Mouse (Mus musculus) embryonic stem cell, embryonic (primary cell): Measurements from ENCODE around the gene Sh2d6.

Experiments
- CTCF ChIA-PET, 4 experiments: fragments of 300-600 bp in 2 of 4; fragments of 350-600 bp in 2 of 4; sonication (Branson Sonifier 250); formaldehyde crosslinking; loops; one replicate each; lab custom pipeline; 2022; ENCODE audit warnings: inconsistent platforms in 2 of 4; lab: Charles Lee
- POLR2A ChIA-PET, 4 experiments: fragments of 300-600 bp in 2 of 4; fragments of 350-600 bp in 2 of 4; sonication (Branson Sonifier 250); formaldehyde crosslinking; loops; one replicate each; lab custom pipeline; 2022; ENCODE audit warnings: antibody characterized with exemption in 4 of 4, inconsistent platforms in 1 of 4; lab: Charles Lee

Sh2d6 gene

DNA sequence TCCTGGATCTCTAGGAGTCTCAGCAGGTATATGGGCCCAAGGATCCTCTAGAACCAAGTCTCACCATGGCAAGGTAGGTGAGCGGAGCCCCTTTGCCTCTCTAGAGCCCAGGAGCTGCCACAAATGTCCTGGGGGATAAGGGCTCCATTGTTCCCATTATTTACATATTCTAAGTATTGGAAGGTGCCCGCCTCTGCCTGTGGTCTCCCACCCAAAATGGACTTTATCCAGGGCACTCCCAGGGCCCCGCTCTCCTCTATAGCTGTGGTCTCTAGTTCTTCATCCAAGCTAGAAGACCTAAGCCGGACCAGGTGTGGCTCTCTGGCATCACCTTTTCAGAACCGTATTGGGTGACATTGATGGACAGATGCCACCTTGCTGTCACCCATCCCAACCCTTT lies at the start of gene Sh2d6:
TSS of gene Sh2d6 (minus strand) at position 101 of the 400 bp plus-strand sequence.
- ChIA-PET POLR2A (interaction anchor here in 1 of 4 experiments (0.6 to 3.5 kb wide), 6 partner anchors 8 to 505 kb away, joined by 3 to 28 read pairs (median 5); partner anchors contain the start of gene Mat2a), CTCF (interaction anchor here in 2 of 4 experiments (0.7 to 0.9 kb wide), 2 partner anchors 13 to 103 kb away, joined by 3 read pairs; no protein-coding TSS in a partner anchor)

DNA sequence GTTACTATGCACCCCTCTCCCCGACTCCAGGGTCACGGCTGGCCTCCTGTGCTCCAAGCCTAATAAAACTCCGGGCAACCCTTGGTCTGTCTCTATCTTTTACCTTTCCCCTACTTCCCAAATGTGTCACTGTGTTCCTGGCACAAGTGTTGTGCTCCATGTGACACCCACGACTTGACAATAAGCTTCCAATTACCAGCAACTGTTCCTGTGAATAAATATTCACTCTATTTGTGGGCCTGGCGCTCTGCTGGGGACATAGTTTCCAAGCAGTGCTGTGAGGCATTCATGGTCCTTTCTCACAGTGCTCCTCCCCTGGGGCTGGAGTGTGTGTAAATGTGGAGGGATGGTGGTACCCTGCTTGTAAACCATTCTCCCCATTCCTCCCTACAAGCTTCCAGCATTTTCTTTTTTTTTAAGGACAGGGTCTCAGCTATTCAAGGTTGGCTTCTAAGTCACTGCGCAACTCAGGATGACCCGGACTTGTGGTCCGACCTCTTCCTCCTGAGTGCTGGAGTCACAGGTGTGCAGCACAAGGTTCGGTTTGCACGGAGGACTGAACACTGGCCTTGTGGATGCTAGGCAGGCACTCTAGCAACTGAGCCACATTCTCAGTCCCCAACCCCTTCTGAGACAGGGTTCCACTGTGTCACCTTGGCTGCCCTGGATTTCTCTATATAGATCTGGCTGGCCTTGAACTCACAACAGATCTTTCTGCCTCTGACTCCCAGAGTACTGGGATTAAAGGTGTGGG lies 49.3 kb upstream of the Sh2d6 start:
- ChIA-PET CTCF (interaction anchor here in 1 of 4 experiments (0.5 to 1.5 kb wide), 2 partner anchors 30 to 35 kb away, joined by 3 to 4 read pairs; no protein-coding TSS in a partner anchor), POLR2A (interaction anchor here in 1 of 4 experiments (0.5 kb wide), 1 partner anchor 174 kb away, joined by 3 read pairs; no protein-coding TSS in a partner anchor)

DNA sequence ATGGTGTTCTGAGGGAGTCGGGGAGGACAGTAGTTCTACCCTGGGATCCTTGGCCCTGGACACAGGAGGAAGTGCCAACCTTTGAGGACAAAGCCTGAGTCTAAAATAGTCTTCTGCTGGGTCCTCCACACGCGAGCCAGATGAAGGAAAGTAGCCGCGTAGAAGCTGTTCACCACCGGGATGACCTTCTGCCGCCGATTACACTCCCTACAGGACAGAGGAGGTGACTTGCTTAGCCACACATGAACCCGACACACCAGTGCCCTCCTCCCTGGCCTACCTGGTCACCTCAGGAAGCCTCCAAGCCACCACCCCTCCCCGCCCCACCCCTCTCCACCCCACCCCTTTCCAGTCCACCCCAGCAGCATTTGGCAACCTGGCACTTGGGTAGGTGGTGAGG lies 47.2 kb upstream of the Sh2d6 start:
- ChIA-PET POLR2A (interaction anchor here in 2 of 4 experiments (0.6 to 1.5 kb wide), 3 partner anchors 9 to 1160 kb away, joined by 3 read pairs; no protein-coding TSS in a partner anchor), CTCF (interaction anchor here in 1 of 4 experiments (0.6 kb wide), 1 partner anchor 10 kb away, joined by 11 read pairs; no protein-coding TSS in a partner anchor)

DNA sequence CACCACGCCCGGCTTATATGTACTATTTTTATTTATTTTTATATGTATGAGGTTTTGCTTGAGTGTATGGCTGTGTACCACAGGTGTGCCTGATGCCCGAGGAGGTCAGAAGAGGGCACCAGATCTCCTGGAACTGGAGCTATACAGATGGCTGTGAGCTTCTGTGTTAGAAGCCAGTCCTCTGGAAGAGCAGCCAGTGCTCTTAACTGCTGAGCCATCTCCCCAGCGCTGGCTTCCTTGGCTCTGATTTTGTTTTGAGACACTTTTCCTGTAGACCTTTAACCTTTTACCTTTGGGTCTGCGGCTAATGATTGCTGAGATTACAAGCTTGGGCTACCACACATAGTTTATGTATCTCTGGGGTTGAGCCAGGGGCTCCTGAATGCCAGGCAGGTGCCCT lies 46.0 kb upstream of the Sh2d6 start:
- CTCF ChIA-PET = interaction anchor here in 3 of 4 experiments (0.6 to 1.1 kb wide), 10 partner anchors 18 to 261 kb away, joined by 3 to 5 read pairs (median 3); no protein-coding TSS in a partner anchor
- POLR2A ChIA-PET = interaction anchor here in 2 of 4 experiments (0.8 to 1.5 kb wide), 6 partner anchors 10 to 138 kb away, joined by 3 to 5 read pairs (median 3); partner anchors contain the start of gene Mat2a (in 1 of the 2)

DNA sequence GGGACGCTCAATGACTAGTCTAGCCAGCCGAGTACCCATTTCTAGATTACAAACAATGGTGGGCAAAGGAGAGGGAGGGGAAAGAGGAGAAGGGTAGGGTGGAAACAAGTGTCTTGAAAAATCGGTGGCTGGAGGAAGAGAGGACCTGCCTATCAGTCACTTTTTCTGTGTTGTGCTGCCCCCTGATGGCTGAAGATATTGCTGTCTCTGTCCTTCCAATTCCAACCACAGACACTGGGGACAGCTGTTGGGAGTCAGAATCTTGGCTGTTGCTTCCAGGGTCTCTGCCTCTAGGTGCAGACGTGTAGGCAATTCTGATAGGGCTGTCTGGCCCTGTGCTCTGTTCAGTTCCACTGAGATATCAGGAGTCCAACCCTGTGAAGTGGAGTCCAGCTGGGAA lies 44.5 kb upstream of the Sh2d6 start:
- CTCF ChIA-PET = interaction anchor here (0.6 to 1.7 kb wide), 22 partner anchors 8 to 263 kb away, joined by 3 to 15 read pairs (median 3); no protein-coding TSS in a partner anchor
- POLR2A ChIA-PET = interaction anchor here in 3 of 4 experiments (0.8 to 1.9 kb wide), 7 partner anchors 31 to 141 kb away, joined by 3 to 9 read pairs (median 5); partner anchors contain the start of gene Mat2a (in 1 of the 3)

DNA sequence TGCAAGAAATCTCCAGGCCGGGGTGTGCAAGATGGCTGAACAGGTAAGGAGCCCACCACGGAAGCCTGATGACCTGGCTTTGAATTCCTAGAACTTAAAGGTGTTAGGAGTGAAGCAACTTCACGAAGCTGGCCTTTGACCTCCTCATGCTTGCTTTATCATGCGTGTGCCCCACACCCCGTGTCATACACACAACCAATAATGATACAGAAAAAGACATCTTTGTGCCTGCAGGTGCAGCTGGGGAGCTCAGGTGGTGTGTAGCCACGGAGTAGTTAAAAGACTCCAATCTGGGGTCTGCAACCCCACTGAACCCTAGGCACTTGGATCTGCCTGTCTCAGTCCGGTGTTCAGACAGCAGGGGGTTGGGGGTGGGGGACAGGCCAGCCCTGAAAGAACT lies 44.0 kb upstream of the Sh2d6 start:
- POLR2A ChIA-PET = interaction anchor here in 3 of 4 experiments (0.6 to 1.9 kb wide), 8 partner anchors 30 to 424 kb away, joined by 3 to 9 read pairs (median 5); partner anchors contain the start of gene Mat2a (in 1 of the 3)
- CTCF ChIA-PET = interaction anchor here in 3 of 4 experiments (0.6 to 1.7 kb wide), 12 partner anchors 12 to 160 kb away, joined by 3 to 15 read pairs (median 3); no protein-coding TSS in a partner anchor

DNA sequence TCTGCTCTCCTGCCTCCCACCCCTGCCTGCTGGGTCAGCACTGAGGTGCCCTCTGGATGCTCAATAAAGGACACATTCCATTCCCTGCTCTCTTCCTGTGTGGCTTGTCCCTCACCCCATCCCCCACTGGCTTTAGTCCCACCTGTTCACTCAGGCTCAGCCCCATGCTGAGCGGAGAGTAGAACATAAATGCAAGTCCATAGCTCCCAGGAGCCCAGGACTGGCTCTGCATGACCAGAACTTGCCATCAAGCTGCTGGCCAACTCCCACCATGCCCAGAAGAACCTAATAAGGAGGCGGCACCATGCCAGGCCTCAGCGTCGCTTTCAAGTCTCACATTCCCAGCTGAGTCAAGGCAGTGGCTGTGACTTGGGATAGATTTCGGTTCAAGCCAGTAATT lies 41.4 kb upstream of the Sh2d6 start:
- ChIA-PET CTCF (interaction anchor here in 2 of 4 experiments (0.6 to 2.4 kb wide), 7 partner anchors 28 to 253 kb away, joined by 3 to 15 read pairs (median 4); no protein-coding TSS in a partner anchor), POLR2A (interaction anchor here in 3 of 4 experiments (0.6 to 2.1 kb wide), 8 partner anchors 13 to 167 kb away, joined by 3 to 11 read pairs (median 4); partner anchors contain the start of genes Elmod3 (in 1 of the 3), Ggcx (in 1 of the 3), Mat2a (in 1 of the 3) and Retsat (in 1 of the 3))

DNA sequence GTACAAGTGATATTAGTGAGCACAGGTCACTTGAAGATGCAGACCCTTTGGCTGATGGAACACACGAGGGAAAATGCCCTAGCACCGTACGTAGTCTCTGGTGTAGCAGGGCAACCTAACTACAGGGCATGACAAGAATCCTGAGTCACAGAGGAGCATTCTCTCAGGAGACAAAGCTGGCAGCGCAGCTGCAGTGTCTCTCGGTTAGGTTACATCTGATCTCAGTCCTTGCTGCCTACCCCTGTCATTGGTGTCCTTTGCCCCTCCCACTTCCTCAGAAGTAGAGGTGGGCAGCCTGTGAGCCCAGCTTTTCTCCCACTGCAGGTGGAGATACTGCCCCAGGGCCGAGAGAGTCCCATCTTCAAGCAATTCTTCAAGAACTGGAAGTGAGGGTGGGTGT lies 41.0 kb upstream of the Sh2d6 start:
- CTCF ChIA-PET = interaction anchor here in 1 of 4 experiments (0.8 to 2.4 kb wide), 3 partner anchors 27 to 253 kb away, joined by 3 to 7 read pairs (median 3); no protein-coding TSS in a partner anchor
- POLR2A ChIA-PET = interaction anchor here in 3 of 4 experiments (0.6 to 2.1 kb wide), 9 partner anchors 13 to 263 kb away, joined by 3 to 11 read pairs (median 4); partner anchors contain the start of genes Elmod3 (in 1 of the 3), Ggcx (in 1 of the 3), Mat2a (in 1 of the 3) and Retsat (in 1 of the 3)

DNA sequence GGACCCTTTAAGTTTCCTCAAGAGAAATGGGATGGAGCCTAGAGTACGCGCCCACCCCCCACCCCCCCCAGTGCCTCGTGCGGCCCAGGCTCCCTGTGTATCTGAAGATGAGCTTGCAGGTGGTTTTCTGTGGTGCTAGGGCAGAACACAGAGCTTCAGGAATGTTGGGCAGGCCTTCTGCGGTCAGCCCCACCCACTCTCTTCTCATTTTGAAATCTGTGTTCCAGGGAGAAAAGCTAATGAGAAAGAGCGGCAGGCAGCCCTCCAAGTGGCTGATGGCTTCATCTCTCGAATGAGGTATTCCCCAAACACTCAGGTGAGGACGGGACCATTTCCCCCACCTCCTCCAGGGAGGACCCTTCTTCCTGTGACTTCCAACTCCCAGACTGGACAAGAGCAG lies 39.3 kb upstream of the Sh2d6 start:
- POLR2A ChIA-PET = interaction anchor here (0.7 to 3.0 kb wide), 16 partner anchors 8 to 266 kb away, joined by 3 to 16 read pairs (median 4); partner anchors contain the start of genes Mat2a (in 2 of the 4), Capg (in 1 of the 4) and Ggcx (in 1 of the 4)
- CTCF ChIA-PET = interaction anchor here (0.6 to 3.0 kb wide), 7 partner anchors 25 to 1748 kb away, joined by 3 to 14 read pairs (median 5); no protein-coding TSS in a partner anchor

DNA sequence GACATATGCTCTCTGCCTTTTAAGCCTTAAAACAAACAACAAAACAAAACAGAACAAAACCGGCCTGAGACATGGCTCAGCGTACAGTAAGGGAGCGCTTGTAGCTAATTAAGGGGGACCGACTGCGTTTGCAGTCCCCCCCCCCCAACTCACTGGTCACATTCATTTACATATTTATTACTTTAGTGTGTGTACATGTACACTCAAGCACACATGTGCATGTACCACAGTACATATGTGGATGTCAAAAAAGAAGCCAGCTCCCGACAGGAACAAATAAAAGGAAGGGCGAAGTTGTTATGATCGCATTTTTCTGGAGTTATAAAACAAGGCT lies 31.5 kb upstream of the Sh2d6 start:
- CTCF ChIA-PET = interaction anchor here in 3 of 4 experiments (0.5 to 1.3 kb wide), 7 partner anchors 12 to 225 kb away, joined by 3 to 5 read pairs (median 3); no protein-coding TSS in a partner anchor
- POLR2A ChIA-PET = interaction anchor here (0.6 to 1.9 kb wide), 10 partner anchors 8 to 248 kb away, joined by 3 to 13 read pairs (median 4); partner anchors contain the start of gene Mat2a (in 2 of the 4)

DNA sequence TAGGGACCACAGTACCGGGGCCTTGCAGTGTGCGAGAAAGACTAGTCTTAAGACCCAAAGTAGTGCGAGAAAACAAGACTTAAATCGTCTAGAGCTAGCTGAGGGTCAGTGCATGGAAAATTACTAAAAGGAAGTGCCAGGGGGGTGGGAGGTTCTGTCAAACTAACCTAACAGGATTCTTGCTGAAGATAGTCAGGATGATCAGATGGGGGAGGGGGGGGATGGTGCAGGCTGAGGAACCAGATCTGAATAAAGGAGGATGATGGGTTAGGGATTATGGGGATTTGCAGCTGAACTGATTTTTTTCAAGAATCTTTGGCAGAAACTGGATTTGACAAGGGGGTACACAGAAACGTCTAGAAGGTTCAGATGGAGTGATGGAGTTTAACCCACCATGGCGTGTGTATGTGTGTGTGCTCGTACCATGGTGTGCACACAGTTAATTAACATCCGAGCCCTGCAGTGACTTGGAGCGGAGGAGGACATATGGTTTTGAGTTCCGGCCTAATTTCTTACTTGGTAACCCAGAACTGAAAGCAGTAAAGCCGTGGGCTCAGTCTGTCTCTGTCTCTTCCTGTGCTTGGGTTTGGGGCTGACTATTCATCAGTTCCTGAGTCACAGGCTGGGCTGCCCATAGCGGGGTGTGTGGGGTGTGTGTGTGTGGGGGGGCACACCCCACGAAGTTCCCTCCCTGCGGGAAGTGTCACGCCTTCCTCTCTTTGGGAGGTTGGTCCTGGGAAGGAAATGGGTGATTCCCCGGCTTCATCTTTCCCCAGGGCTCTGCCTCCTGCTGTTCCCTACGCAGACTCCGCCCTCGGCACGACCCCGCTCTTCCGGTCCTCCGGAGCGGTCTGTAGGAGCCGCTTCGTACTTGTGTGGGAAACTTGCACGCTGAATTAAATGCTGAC lies 30.9 kb upstream of the Sh2d6 start:
- CTCF ChIA-PET = interaction anchor here in 3 of 4 experiments (0.6 to 1.3 kb wide), 5 partner anchors 11 to 441 kb away, joined by 3 to 8 read pairs (median 4); no protein-coding TSS in a partner anchor
- POLR2A ChIA-PET = interaction anchor here (0.5 to 5.5 kb wide), 15 partner anchors 8 to 249 kb away, joined by 3 to 32 read pairs (median 6); partner anchors contain the start of genes Mat2a (in 2 of the 4) and Vamp5 (in 1 of the 4)

DNA sequence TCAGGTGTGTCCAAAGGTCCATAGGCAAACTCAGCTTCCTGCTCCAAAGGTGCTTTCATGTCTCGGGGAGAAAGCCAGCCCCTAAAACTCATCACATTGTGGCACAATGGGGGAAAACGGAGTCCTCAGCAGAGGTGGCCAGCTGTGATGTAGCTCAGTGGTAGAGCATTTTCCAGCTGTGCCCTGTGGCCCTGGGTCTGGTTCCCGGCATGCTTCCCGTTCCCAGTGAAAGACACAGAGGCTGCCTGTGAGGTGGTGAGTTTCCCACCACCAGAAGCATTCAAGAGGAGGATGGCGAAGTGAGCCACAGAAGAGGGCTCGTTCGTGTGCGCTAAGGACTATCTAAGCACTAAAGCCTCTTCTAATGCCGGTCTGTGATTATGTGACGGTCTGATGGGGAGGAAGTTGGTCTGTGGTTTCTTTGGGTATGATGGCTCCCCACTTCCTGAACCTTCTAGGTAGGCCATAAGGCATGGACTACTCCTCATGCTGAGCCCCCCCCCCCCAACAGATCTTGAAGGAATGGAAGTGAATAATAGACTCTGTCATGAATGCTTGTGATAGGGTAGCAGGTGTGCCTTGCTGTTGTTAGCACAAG lies 29.1 kb upstream of the Sh2d6 start:
- POLR2A ChIA-PET = interaction anchor here in 2 of 4 experiments (0.6 to 5.5 kb wide), 13 partner anchors 10 to 818 kb away, joined by 3 to 32 read pairs (median 5); partner anchors contain the start of genes Mat2a (in 2 of the 2) and Tcf7l1 (in 1 of the 2)
- CTCF ChIA-PET = interaction anchor here in 2 of 4 experiments (0.6 to 3.1 kb wide), 4 partner anchors 16 to 352 kb away, joined by 3 to 12 read pairs (median 6); no protein-coding TSS in a partner anchor

DNA sequence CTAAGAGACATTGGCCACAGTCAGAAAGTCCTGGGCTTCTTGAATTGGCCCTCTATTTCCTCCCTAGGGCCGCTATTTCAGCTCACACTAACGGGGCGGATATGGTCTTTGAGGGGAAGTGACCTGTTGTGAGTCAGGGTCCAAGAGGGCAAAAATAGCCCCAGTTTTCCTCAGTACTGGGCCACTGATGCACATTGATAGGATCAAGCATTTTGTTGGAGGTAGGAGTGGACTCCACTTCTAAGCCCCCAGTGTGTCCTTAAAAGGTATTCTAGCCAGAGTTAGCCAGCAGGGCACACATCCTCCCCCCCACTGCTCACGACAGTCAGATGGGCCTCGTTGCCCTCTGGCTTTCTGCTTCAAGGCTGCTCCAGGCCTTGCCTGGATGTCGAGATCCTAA lies 28.5 kb upstream of the Sh2d6 start:
- POLR2A ChIA-PET = interaction anchor here in 3 of 4 experiments (0.7 to 5.5 kb wide), 14 partner anchors 10 to 136 kb away, joined by 3 to 32 read pairs (median 6); partner anchors contain the start of genes Mat2a (in 2 of the 3) and Ggcx (in 1 of the 3)
- CTCF ChIA-PET = interaction anchor here in 3 of 4 experiments (1.0 to 3.1 kb wide), 4 partner anchors 9 to 16 kb away, joined by 4 to 12 read pairs (median 6); no protein-coding TSS in a partner anchor

DNA sequence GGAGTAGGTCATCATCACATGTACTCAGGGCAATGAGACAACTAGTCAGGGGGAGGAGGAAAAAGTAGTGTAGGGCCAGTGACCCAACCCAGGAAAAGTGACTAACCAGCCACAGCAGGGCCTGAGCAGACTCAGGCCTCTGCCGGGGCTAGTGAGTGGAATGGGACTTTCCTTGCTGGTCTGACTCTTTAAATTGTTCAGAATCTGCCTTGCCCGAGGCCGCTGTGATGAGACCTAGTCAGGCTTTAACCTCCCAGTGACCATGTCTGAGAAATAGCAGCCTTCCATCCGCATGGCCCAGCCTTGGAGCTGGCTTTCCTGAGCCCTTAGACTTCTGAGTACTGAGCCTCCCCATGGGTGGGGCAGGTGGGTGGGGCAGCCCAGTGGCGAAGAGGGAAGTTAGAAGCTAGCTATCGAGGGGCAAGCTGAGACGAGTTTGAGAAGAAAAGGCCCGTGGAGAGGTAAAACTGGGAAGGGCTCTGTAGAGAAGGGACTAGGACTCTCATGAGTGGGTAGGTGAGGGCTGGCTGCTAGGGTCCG lies 27.6 kb upstream of the Sh2d6 start:
- ChIA-PET CTCF (interaction anchor here in 3 of 4 experiments (0.5 to 3.1 kb wide), 13 partner anchors 9 to 302 kb away, joined by 3 to 12 read pairs (median 3); no protein-coding TSS in a partner anchor), POLR2A (interaction anchor here (0.5 to 5.5 kb wide), 25 partner anchors 9 to 135 kb away, joined by 3 to 32 read pairs (median 4); partner anchors contain the start of genes Mat2a (in 3 of the 4), Elmod3 (in 1 of the 4), Ggcx (in 1 of the 4) and Retsat (in 1 of the 4))

DNA sequence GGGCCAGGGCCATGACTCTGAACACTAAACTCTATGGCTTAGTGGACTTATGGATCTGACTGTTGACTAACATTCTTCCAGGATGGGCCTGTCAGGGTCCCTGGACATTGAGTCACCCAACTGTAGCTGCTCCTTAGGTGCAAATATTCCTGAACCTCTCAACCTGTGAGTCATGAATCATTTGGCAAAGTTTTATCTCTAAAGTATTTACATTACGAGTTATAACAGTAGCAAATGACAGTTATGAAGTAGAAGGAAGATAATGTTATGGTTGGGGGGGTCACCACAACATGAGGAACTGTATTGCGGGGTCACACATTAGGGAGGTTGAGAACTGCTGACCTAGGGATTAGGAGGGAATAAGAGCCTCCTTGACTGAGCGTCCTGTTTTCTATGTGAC lies 26.4 kb upstream of the Sh2d6 start:
- ChIA-PET CTCF (interaction anchor here in 3 of 4 experiments (0.6 to 3.1 kb wide), 5 partner anchors 13 to 147 kb away, joined by 3 to 12 read pairs (median 3); no protein-coding TSS in a partner anchor), POLR2A (interaction anchor here in 3 of 4 experiments (0.5 to 5.5 kb wide), 9 partner anchors 9 to 708 kb away, joined by 3 to 32 read pairs (median 4); partner anchors contain the start of gene Mat2a (in 2 of the 3))
